Mouse (Mus musculus) hindbrain, embryonic 16.5 days (tissue): Measurements from ENCODE around the gene Perp. TPM values are rescaled to one million over a fixed set of nuclear protein-coding genes. Genes with fewer than 3 reads are reported as not detected.
A peak's percentile ranks its signal among the peaks of the same experiment; 100 is the strongest.

Source experiments
- ATAC-seq: fragments of 200-750 bp; cut with Nextera tagmentation; 2 replicates; pipeline ENCODE4 v1.8.0; 2017; ENCODE audit warnings: moderate TSS enrichment, moderate library complexity
- H3K27ac ChIP-seq: fragments of 300-500 bp; sonication (generic); 2 replicates; pipeline ENCODE4 v1.5.1; 2014; ENCODE audit warnings: low read depth, mild to moderate bottlenecking, control low read depth, low read length, moderate library complexity
- H3K27me3 ChIP-seq: fragments of 300-500 bp; sonication (generic); replicated peaks from 2 replicates; pipeline ENCODE4 v1.6.1; 2014; ENCODE audit warnings: low read length; ENCODE audit not compliant: control insufficient read depth, insufficient read depth
- H3K36me3 ChIP-seq: fragments of 300-500 bp; sonication (generic); 2 replicates; pipeline ENCODE4 v1.6.1; 2014; ENCODE audit warnings: mild to moderate bottlenecking, low read length, moderate library complexity, mixed read lengths; ENCODE audit not compliant: control insufficient read depth, insufficient read depth
- H3K4me1 ChIP-seq: fragments of 300-500 bp; sonication (generic); 2 replicates; pipeline ENCODE4 v1.6.1; 2014; ENCODE audit warnings: low read depth, low read length; ENCODE audit not compliant: control insufficient read depth, insufficient read depth
- H3K4me2 ChIP-seq: fragments of 300-500 bp; sonication (generic); 2 replicates; pipeline ENCODE4 v1.6.1; 2014; ENCODE audit warnings: mild to moderate bottlenecking, low read length, control low read depth, moderate library complexity
- H3K4me3 ChIP-seq: fragments of 300-500 bp; sonication (generic); 2 replicates; pipeline ENCODE4 v1.5.1; 2014; ENCODE audit warnings: mild to moderate bottlenecking, low read length, control low read depth, moderate library complexity
- H3K9ac ChIP-seq: fragments of 300-500 bp; sonication (generic); 2 replicates; pipeline ENCODE4 v1.6.1; 2014; ENCODE audit warnings: low read depth, mild to moderate bottlenecking, control low read depth, low read length, moderate library complexity
- H3K9me3 ChIP-seq: fragments of 300-500 bp; sonication (generic); 2 replicates; pipeline ENCODE4 v1.6.1; 2014; ENCODE audit warnings: mild to moderate bottlenecking, low read length, moderate library complexity; ENCODE audit not compliant: control insufficient read depth
- WGBS: fragments of 180-500 bp; shearing (Covaris S2); extraction: QIAGEN DNeasy Blood & Tissue Kit; methylation state at CpG from one replicate; pipeline ENCODE4 v1.1.7; 2014; 5-methylcytosine and 5-hydroxymethylcytosine counted together
- polyA plus RNA-seq: library from polyadenylated mRNA; unstranded; fragments of >200 nt; fragmentation: Nextera tagmentation; extraction: Ambion mirVana; gene quantifications from 2 replicates; pipeline ENCODE4 v1.2.1, GENCODE M21; 2015

Perp gene
- polyA plus RNA-seq, 1 experiment from 2014 or later, result 16.3 TPM

- Histone ChIP-seq H3K4me2 (no peak overlapping the region), H3K27ac (no peak overlapping the region), H3K4me1 (no peaks in the 10 kb centered on the region), H3K36me3 (no peaks in the 10 kb centered on the region), H3K9ac (no peak overlapping the region), H3K4me3 (no peak overlapping the region), H3K27me3 (no peaks in the 10 kb centered on the region), H3K9me3 (no peaks in the 10 kb centered on the region)
- 84% methylated on average over 3 of the region's 3 CpGs for WGBS
- ATAC-seq, result no peak
These were observed 14.8 kb downstream of the Perp start for GRCm38 (mm10) chr10:18859632-18860031.

- no peaks in the 10 kb centered on the region for H3K27me3 ChIP-seq
- H3K9me3 ChIP-seq, result no peaks in the 10 kb centered on the region
- no peak overlapping the region for H3K27ac ChIP-seq
- H3K4me1 ChIP-seq, result no peaks in the 10 kb centered on the region
- H3K9ac ChIP-seq, result no peak overlapping the region
- H3K36me3 ChIP-seq, result no peaks in the 10 kb centered on the region
- no peak for ATAC-seq
- WGBS, result 72% methylated on average over 5 of the region's 5 CpGs
- H3K4me2 ChIP-seq, result no peak overlapping the region
- H3K4me3 ChIP-seq, result no peak overlapping the region
These were observed 15.5 kb downstream of the Perp start for GRCm38 (mm10) chr10:18860119-18860824.

- Histone ChIP-seq H3K36me3 (no peaks in the 10 kb centered on the region), H3K4me2 (no peak overlapping the region), H3K27me3 (no peaks in the 10 kb centered on the region), H3K9me3 (no peaks in the 10 kb centered on the region), H3K27ac (no peak overlapping the region), H3K4me1 (no peaks in the 10 kb centered on the region), H3K4me3 (no peak overlapping the region), H3K9ac (no peak overlapping the region)
- 91% methylated on average over 11 of the region's 11 CpGs for WGBS
- ATAC-seq, result no peak
These were observed 16.0 kb downstream of the Perp start for GRCm38 (mm10) chr10:18860831-18861230.

GRCm38 (mm10) chr10:18861418-18861817 lies 16.6 kb downstream of the Perp start:
- no peak overlapping the region for H3K9ac ChIP-seq
- no peak overlapping the region for H3K27ac ChIP-seq
- H3K4me3 ChIP-seq, result no peak overlapping the region
- no peaks in the 10 kb centered on the region for H3K9me3 ChIP-seq
- 73% methylated on average over 4 of the region's 4 CpGs for WGBS
- no peaks in the 10 kb centered on the region for H3K27me3 ChIP-seq
- no peak for ATAC-seq
- H3K36me3 ChIP-seq, result no peaks in the 10 kb centered on the region
- no peak overlapping the region for H3K4me2 ChIP-seq
- no peaks in the 10 kb centered on the region for H3K4me1 ChIP-seq

GRCm38 (mm10) chr10:18863332-18863731 lies 18.5 kb downstream of the Perp start:
- Histone ChIP-seq H3K9ac (no peak overlapping the region), H3K27ac (no peak overlapping the region), H3K4me2 (no peak overlapping the region), H3K4me1 (no peaks in the 10 kb centered on the region), H3K27me3 (no peaks in the 10 kb centered on the region), H3K36me3 (no peaks in the 10 kb centered on the region), H3K9me3 (no peaks in the 10 kb centered on the region), H3K4me3 (no peak overlapping the region)
- ATAC-seq, result no peak
- 65% methylated on average over 4 of the region's 4 CpGs for WGBS

- no peak for ATAC-seq
- H3K27me3 ChIP-seq, result no peaks in the 10 kb centered on the region
- WGBS, result 55% methylated on average over 5 of the region's 5 CpGs
These were observed 19.9 kb downstream of the Perp start for GRCm38 (mm10) chr10:18864753-18865152.

GRCm38 (mm10) chr10:18870990-18871389 lies 26.2 kb downstream of the Perp start:
- no peak for ATAC-seq

More at GRCm38 (mm10) chr10:18864753-18865152, 19.9 kb downstream of the Perp start:
- Histone ChIP-seq H3K9ac (no peak overlapping the region), H3K4me1 (no peaks in the 10 kb centered on the region), H3K9me3 (no peaks in the 10 kb centered on the region), H3K27ac (no peak overlapping the region), H3K4me2 (no peak overlapping the region), H3K4me3 (no peak overlapping the region), H3K36me3 (no peaks in the 10 kb centered on the region)

GRCm38 (mm10) chr10:18876211-18876610 lies 31.4 kb downstream of the Perp start:
- Histone ChIP-seq H3K9ac (no peak overlapping the region), H3K4me2 (no peak overlapping the region), H3K36me3 (no peaks in the 10 kb centered on the region), H3K4me1 (no peaks in the 10 kb centered on the region), H3K27me3 (no peaks in the 10 kb centered on the region), H3K4me3 (no peak overlapping the region), H3K27ac (no peak overlapping the region), H3K9me3 (no peaks in the 10 kb centered on the region)
- peak; percentile 34; the same call in 1 of the 2 replicates for ATAC-seq
- 59% methylated on average over 1 of the region's 1 CpGs for WGBS

More at GRCm38 (mm10) chr10:18870990-18871389, 26.2 kb downstream of the Perp start:
- Histone ChIP-seq H3K27ac (no peak overlapping the region), H3K9me3 (no peaks in the 10 kb centered on the region), H3K9ac (no peak overlapping the region), H3K4me1 (no peaks in the 10 kb centered on the region), H3K36me3 (no peaks in the 10 kb centered on the region), H3K4me3 (no peak overlapping the region), H3K27me3 (no peaks in the 10 kb centered on the region), H3K4me2 (no peak overlapping the region)
- WGBS, result 79% methylated on average over 2 of the region's 2 CpGs

- no peaks in the 10 kb centered on the region for H3K4me1 ChIP-seq
- H3K27me3 ChIP-seq, result no peaks in the 10 kb centered on the region
- H3K4me2 ChIP-seq, result no peak overlapping the region
- H3K27ac ChIP-seq, result no peak overlapping the region
- H3K4me3 ChIP-seq, result no peak overlapping the region
- no peak for ATAC-seq
- no peak overlapping the region for H3K9ac ChIP-seq
- no peaks in the 10 kb centered on the region for H3K9me3 ChIP-seq
- H3K36me3 ChIP-seq, result no peaks in the 10 kb centered on the region
- WGBS, result 92% methylated on average over 6 of the region's 6 CpGs
These were observed 33.3 kb downstream of the Perp start for GRCm38 (mm10) chr10:18878111-18878510.
